Mouse (Mus musculus): Measurements from ENCODE around the gene Dab2ip.

Dab2ip gene

GRCm38 (mm10) chr2:35559551-35559835, 1.4 kb downstream of the Dab2ip start:
- no peak for DNase-seq

- no peak for DNase-seq
Observed at GRCm38 (mm10) chr2:35563722-35564121, 5.7 kb downstream of the Dab2ip start.

- no peak for DNase-seq
Observed at GRCm38 (mm10) chr2:35565051-35565836, 7.2 kb downstream of the Dab2ip start.

GRCm38 (mm10) chr2:35566957-35567693, 9.1 kb downstream of the Dab2ip start:
- DNase-seq, result no peak

- no peak for DNase-seq
Observed at GRCm38 (mm10) chr2:35567694-35568149, 9.7 kb downstream of the Dab2ip start.

GRCm38 (mm10) chr2:35570743-35571142, 12.7 kb downstream of the Dab2ip start:
- peak in 1 of 2 experiments; percentile 32 for DNase-seq

GRCm38 (mm10) chr2:35574643-35575042, 16.6 kb downstream of the Dab2ip start:
- DNase-seq, result no peak

- DNase-seq, result no peak
Observed at GRCm38 (mm10) chr2:35576675-35577074, 18.6 kb downstream of the Dab2ip start.

GRCm38 (mm10) chr2:35580111-35580510, 22.0 kb downstream of the Dab2ip start:
- no peak for DNase-seq

GRCm38 (mm10) chr2:35581501-35582340, 23.7 kb downstream of the Dab2ip start:
- peak; percentile 61 to 71 for DNase-seq

GRCm38 (mm10) chr2:35582341-35582941, 24.4 kb downstream of the Dab2ip start:
- DNase-seq, result peak; percentile 90 to 93

GRCm38 (mm10) chr2:35583406-35583805, 25.3 kb downstream of the Dab2ip start:
- DNase-seq, result no peak

GRCm38 (mm10) chr2:35584011-35584410, 25.9 kb downstream of the Dab2ip start:
- no peak for DNase-seq

- no peak for DNase-seq
Observed at GRCm38 (mm10) chr2:35588368-35588767, 30.3 kb downstream of the Dab2ip start.

- DNase-seq, result no peak
Observed at GRCm38 (mm10) chr2:35589385-35589784, 31.3 kb downstream of the Dab2ip start.

- peak; percentile 83 to 89 for DNase-seq
Observed at GRCm38 (mm10) chr2:35589800-35590199, 31.7 kb downstream of the Dab2ip start.

- DNase-seq, result no peak
Observed at GRCm38 (mm10) chr2:35591961-35592724, 34.1 kb downstream of the Dab2ip start.

GRCm38 (mm10) chr2:35592725-35593392, 34.8 kb downstream of the Dab2ip start:
- peak; percentile 71 to 76 for DNase-seq

- no peak for DNase-seq
Observed at GRCm38 (mm10) chr2:35593889-35594288, 35.8 kb downstream of the Dab2ip start.

GRCm38 (mm10) chr2:35595102-35595501, 37.0 kb downstream of the Dab2ip start:
- peak in 1 of 2 experiments; percentile 58 for DNase-seq

- peak; percentile 46 to 62 for DNase-seq
Observed at GRCm38 (mm10) chr2:35595718-35596117, 37.7 kb downstream of the Dab2ip start.

Data from kidney, adult 8-10 months (tissue).